Mouse (Mus musculus) forebrain, postnatal 0 days (tissue): ENCODE measurements at regions not wholly inside any gene's neighbourhood (a gene's known extent, or its start where the extent isn't known, plus 50 kb on each side); places are given as distances from the start of the nearest gene placed in this dataset.

Source experiments
- ATAC-seq: fragments of 200-750 bp; cut with Nextera tagmentation; 2 replicates; pipeline ENCODE4 v1.8.0; 2017; ENCODE audit warnings: mild to moderate bottlenecking, moderate library complexity
- DNase-seq: peaks from one replicate; pipeline ENCODE4 v3.0.0-alpha.2; 2015
- H3K27ac ChIP-seq: fragments of 300-500 bp; sonication (generic); 2 replicates; pipeline ENCODE4 v1.5.1; 2014; ENCODE audit warnings: low read depth, mild to moderate bottlenecking, antibody characterized with exemption, low read length, moderate library complexity, mixed read lengths
- H3K27me3 ChIP-seq: fragments of 300-500 bp; sonication (generic); 2 replicates; pipeline ENCODE4 v1.6.1; 2014; ENCODE audit warnings: mild to moderate bottlenecking, low read length, mixed read lengths; ENCODE audit not compliant: insufficient read depth
- H3K36me3 ChIP-seq: fragments of 300-500 bp; sonication (generic); 2 replicates; pipeline ENCODE4 v1.6.1; 2014; ENCODE audit warnings: mild to moderate bottlenecking, moderate library complexity; ENCODE audit not compliant: insufficient read depth
- H3K4me1 ChIP-seq: fragments of 300-500 bp; sonication (generic); 2 replicates; pipeline ENCODE4 v1.6.1; 2014; ENCODE audit warnings: antibody characterized with exemption; ENCODE audit not compliant: insufficient read depth
- H3K4me2 ChIP-seq: fragments of 300-500 bp; sonication (generic); 2 replicates; pipeline ENCODE4 v1.6.1; 2014; ENCODE audit warnings: low read depth, mild to moderate bottlenecking, moderate library complexity
- H3K4me3 ChIP-seq: fragments of 300-500 bp; sonication (generic); 2 replicates; pipeline ENCODE4 v1.5.1; 2014; ENCODE audit warnings: low read depth, low read length, mixed read lengths
- H3K9ac ChIP-seq: fragments of 300-500 bp; sonication (generic); 2 replicates; pipeline ENCODE4 v1.6.1; 2014; ENCODE audit warnings: mild to moderate bottlenecking
- H3K9me3 ChIP-seq: fragments of 300-500 bp; sonication (generic); 2 replicates; pipeline ENCODE4 v1.6.1; 2016; ENCODE audit warnings: low read length
- CTCF ChIP-seq: sonication (generic); IDR thresholded peaks from 2 replicates; pipeline ENCODE4 v1.5.1; 2016; ENCODE audit warnings: antibody characterized with exemption, control low read depth, low read depth
- WGBS: fragments of 180-500 bp; shearing (Covaris S2); extraction: QIAGEN DNeasy Blood & Tissue Kit; methylation state at CpG from one replicate; pipeline ENCODE4 v1.1.7; 2014; 5-methylcytosine and 5-hydroxymethylcytosine counted together

DNA sequence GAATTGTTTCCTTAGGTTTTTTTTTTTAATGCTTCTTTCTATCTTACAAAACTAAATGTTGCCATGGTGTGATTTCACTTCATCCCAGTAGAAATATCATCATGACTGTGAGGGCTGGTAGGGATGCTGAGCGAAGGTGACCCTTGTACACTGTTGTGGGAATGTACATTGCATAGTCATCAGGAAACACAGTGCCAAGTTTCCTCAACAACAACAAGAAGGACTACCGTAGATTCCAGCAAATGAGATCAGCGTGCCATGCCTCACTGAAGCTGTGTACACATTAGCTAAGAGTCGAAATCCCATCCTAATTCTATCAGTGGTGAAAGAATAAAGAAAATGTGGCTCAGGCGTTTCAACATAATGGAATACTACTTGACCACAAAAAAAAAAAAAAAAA lies 57.1 kb upstream of the Cep78 start:
- H3K9me3 ChIP-seq, result no peaks in the 10 kb centered on the region
- TF ChIP-seq CTCF, result no peak
- H3K9ac ChIP-seq, result no peak overlapping the region
- H3K36me3 ChIP-seq, result no peaks in the 10 kb centered on the region
- no peak overlapping the region for H3K27ac ChIP-seq
- ATAC-seq (no peak), DNase-seq (no peak)
- no peak overlapping the region for H3K4me2 ChIP-seq
- H3K4me1 ChIP-seq, result no peaks in the 10 kb centered on the region
- 67% methylated on average over 5 of the region's 5 CpGs for WGBS
- H3K4me3 ChIP-seq, result no peak overlapping the region
- no peaks in the 10 kb centered on the region for H3K27me3 ChIP-seq

GRCm38 (mm10) chr19:16037806-16038205 lies 53.0 kb upstream of the Cep78 start:
- Histone ChIP-seq H3K27ac (no peak overlapping the region), H3K9me3 (no peaks in the 10 kb centered on the region), H3K27me3 (no peaks in the 10 kb centered on the region), H3K4me3 (no peak overlapping the region), H3K9ac (no peak overlapping the region), H3K36me3 (no peaks in the 10 kb centered on the region), H3K4me1 (no peaks in the 10 kb centered on the region), H3K4me2 (no peak overlapping the region)
- no peak for TF ChIP-seq CTCF
- no peak for DNase-seq
- ATAC-seq, result no peak
- WGBS, result 92% methylated on average over 12 of the region's 12 CpGs
